Mouse (Mus musculus) layer of hippocampus, adult 11-12 months (tissue): ENCODE data around the gene Crip1.
"Not testable (repeated sequence)": the region's sequence is repeated elsewhere in the genome, so short reads cannot be mapped to it uniquely, and the experiment has no call there.

Experiments used
- DNase-seq: peaks from one replicate; pipeline ENCODE4 v3.0.0; 2022; ENCODE audit warnings: low spot score

Gene Crip1

DNA sequence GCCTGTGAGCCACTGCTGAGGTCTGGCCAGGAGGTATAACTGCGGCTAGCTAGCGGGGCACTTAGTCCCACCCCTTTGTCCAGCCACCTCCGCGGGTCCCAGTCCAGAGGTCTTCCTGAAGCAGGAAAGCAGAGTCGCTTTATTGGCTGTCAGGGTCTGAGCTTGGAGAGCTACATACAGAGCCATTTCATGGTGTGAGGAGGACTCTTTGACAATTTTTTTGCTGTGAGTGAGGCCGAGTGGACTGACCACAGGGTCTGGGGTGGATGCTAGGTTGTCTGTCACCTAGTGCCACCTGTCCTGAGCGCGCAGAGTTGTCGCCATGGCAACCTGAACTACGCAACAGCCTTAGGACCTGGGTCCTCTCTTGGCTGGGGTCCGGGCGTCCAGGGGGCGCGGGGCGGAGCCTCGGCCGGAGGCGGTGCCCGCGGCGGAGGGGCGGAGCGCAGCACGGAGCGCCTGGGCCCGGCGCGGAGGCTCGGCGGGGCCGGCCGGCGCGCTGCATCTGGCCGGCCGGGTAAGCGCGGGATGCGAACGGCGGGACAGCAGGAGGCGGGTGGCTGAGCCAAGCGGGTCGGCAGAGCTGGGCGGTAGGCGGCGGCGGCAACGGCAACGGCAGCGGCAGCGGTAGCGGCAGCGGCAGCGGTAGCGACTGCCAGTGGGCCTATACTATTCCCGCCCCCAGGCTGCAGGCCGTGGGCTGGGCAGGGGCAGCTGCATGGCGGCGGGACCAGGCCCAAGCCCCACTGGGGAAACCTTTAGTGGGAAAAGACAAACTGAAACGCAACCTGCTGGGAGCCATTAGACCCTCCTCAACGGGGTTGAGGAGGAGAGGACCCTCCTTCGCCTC lies 39.6 kb downstream of the Crip1 start, which contains the start of gene Tmem121:
Tmem121 (plus strand) TSS at position 489 of the 850 bp plus-strand sequence.
- no peak for DNase-seq

DNA sequence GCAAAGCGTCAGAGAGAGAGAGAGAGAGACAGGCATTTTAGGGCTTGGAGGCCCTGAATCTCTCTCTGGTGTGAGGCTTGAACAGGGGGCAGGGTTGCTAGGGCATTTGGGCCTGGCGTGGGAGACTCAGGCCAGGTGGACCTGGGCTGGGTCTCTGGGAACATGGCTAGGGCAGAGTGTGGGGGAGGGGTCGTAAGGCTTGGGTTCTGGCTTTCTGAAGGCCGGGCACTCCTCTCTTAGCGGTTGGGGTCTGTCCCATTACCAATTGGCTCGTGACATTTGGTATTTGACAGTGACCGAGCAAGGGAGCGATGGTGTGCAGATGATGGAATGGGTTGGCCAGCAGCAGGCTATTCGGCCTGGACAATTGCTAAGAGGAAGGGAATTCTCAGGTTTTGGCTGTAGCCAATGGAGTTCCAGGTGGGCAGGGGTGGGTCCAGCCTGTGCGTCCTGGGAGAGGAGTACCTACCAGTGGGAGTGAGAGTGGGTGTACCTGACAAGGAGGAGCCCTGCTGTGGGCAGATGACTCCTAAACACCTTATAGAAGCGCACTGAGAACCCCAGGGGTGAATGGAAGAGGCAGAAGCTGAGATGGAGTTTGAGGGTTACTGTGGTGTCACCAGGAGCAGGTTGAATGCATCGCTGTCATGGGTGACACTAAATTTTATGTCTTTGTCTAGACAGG lies 40.4 kb downstream of the Crip1 start:
- DNase-seq: no peak

DNA sequence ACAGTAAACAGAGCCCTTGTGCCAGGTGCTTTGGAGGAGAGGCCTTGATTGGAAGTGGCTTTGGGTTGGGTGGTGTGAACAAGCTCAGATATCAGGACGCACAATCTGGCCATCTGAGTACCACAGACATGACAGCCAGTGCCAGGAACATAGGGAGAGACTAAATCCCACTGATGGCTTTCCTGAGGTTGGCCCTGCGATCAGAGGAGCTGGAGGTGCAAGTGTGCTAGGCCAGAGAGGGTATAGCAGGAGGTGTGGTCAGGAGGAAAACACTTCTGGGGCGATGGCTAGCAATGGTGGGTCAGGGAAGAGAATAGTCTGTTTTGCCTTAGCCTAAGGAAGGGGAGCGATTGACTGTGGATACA lies 40.9 kb downstream of the Crip1 start:
- no peak for DNase-seq

DNA sequence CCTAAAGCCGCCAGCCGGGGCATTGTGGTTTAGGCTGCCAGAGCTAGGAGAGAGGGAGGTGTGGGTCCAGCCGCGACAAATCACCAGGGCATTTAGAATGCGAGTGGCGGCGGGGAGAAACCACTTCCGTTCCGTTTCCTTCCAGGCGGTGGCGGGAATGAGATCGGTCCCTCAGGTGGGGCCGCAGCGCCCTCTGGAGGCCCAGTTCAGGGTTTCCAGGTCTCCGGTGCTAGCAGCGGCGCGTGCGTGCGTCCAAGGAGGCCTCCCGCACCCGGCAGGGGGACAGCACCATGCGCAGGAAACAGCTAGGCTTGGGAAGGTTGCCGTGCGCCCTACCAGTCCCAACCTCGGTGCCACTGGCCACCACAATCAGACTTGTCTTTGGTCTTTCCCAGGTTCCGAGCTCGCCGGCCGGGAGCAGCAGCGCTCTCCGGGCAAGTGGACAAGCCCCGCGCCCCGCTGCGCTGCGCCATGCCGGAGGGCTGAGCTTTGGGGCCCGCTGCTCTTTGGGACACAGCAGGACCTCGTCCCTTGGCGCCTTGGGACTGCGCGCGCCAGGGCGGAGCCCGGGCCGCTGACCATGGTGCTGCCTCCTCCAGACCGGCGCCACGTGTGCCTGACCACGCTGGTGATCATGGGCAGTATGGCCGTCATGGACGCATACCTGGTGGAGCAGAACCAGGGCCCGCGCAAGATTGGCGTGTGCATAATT lies 41.6 kb downstream of the Crip1 start:
- peak; percentile 92 for DNase-seq

DNA sequence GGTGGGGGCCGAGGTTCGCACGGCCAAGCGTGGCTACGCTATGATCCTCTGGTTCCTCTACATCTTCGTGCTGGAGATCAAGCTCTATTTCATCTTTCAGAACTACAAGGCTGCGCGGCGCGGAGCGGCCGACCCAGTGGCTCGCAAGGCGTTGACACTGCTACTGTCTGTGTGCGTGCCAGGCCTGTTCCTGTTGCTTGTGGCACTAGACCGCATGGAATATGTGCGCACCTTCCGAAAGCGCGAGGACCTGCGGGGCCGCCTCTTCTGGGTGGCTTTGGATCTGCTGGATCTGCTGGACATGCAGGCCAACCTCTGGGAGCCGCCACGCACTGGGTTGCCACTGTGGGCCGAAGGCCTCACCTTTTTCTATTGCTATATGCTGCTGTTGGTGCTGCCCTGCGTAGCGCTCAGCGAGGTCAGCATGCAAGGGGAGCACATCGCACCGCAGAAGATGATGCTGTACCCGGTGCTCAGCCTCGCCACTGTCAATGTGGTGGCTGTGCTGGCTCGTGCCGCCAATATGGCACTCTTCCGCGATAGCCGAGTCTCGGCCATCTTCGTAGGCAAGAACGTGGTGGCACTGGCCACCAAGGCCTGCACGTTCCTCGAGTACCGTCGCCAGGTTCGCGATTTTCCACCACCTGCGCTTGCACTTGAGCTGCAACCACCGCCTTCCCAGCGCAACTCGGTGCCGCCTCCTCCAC lies 42.4 kb downstream of the Crip1 start:
- no peak for DNase-seq

DNA sequence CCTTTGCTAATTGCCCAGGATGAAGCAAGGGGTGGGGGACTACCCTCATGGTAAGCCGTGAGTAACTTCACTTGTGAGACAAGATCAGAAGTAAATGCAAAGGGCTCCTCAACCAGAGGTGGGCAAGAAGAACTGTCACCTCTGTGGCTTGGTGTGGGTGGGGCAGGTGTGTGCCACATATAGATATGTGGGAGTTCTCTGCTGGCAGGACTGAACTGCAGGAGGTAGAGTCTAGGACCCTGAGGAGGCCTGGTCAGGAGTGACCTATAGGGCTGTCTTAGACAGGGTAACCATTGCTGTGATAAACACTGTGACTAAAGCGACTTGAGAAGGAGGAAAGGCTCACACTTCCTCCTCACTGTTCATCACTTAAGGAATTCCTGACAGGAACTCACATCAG lies 47.3 kb downstream of the Crip1 start:
- DNase-seq: no peak

DNA sequence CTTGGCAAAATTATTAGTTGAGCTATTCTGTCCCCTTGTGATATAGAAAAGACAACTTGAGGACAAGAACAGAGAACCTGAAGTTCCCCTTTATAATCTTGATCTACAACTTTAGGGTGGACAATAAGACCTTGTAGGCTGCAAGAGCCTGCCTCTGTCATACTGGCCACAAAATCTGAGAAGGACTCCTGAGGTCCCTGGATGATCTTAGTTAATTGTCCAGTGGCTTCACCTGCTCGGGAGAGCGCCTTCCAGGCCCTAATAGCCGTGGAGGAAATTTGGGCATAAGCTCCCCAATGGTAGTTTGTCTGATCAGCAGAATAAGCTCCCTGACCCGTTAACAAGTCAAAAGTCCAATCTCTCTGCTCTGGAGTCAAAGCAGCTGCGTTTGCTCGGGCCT lies 53.0 kb downstream of the Crip1 start:
- not testable (repeated sequence) for DNase-seq

DNA sequence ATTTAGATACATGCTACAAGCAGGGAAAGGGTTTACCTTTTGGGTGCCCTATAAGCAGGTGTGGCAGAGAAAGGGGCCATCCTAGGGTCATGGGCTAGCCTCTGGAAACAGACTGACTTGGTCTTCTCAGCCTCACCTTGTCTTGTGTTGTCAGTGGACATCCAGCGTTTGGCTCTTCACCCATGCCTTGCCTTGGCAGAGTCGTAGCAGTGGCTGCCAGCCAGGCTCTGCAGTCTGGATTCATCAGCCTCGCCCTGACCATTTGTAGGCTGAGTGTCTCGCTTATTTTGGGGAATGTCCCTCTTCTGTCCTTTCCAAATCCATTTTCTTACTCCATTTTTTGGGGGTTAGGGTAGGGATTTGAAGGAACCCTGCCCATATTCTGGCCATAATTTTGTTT lies 55.2 kb downstream of the Crip1 start:
- no peak for DNase-seq

DNA sequence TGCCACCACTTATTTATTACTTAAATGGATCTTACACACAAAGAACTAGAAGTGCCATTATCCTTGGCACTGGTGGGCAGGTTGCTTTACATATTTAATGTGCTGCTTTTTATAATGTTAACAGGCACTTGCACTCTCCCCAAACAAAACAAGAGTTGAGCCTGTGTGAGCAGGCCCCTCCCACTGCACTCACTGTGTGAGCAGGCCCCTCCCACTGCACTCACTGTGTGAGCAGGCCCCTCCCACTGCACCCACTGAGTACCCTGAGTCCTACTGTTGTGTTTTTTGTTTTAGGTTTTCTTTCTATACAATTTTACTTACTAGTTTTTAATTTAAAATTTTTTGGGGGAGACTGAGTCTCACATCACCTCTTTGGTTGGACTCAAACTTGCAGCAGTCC lies 55.9 kb downstream of the Crip1 start:
- no peak for DNase-seq
